Mouse (Mus musculus) right cerebral cortex, postnatal 36 days (tissue): ENCODE measurements at regions not wholly inside any gene's neighbourhood (a gene's known extent, or its start where the extent isn't known, plus 50 kb on each side); places are given as distances from the start of the nearest gene placed in this dataset.

Experiments used
- DNase-seq, 2 experiments: peaks; one replicate each; pipeline ENCODE4 v3.0.0; 2022; ENCODE audit warnings: low spot score in 2 of 2, mixed read lengths in 1 of 2

DNA sequence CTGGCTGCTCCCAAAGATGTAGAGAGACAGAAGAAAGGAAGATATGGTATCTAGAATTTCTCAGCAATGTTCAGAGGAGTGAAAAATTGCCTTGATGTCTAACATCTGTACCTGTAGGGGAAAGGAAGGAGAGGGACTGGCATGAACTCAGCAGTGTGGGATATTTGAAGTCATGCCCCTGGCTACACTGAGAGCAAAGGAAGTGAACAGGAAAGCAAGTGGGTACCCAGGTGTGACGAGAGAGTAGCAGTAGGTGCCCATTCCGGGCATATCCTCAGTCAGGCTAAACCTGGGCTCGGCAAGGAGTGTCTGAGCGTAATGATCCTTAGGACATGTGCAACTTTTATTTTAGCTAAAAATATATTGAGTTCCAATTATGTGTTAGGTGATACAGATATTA is 203.4 kb upstream of the Satb1 start:
- DNase-seq: no peak

DNA sequence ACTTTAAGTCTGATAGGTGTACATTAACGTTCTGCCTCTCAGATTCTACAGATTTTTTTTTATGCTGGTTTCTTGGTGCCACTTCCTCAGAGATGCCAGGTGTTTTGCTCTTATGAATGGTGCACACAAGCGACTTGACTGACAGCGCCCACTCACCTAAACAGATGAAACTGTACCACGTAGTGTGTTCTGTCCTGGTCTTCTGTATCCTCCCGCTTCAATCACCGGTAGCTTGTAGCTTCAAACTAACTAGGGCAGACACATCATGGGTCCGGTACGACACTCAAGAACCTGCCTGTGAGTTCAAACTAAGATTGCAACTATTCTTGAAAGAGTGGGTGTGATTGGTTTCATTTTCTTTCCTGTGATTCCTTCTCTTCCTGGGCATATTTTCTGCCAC is 198.0 kb upstream of the Satb1 start:
- no peak for DNase-seq

DNA sequence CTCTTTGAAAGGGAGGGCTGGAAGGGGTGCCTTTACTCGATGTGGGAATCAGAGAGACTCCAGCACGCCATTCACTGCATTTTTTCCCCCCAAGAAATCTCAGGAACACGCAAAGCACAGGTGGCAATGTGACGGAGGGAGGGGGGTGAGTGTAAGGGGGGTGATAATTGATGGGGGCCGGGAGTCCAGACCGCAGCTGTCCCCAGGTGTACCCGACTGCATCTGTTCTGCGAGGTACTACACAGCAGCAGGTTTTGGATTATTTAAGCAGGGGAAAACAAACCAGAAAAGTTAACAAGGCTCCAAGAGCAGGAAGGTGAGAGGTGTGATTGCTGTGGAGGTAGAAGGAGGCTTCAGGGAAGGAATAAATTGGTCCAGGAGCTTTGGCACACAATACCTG is 153.8 kb upstream of the Satb1 start:
- DNase-seq: no peak

DNA sequence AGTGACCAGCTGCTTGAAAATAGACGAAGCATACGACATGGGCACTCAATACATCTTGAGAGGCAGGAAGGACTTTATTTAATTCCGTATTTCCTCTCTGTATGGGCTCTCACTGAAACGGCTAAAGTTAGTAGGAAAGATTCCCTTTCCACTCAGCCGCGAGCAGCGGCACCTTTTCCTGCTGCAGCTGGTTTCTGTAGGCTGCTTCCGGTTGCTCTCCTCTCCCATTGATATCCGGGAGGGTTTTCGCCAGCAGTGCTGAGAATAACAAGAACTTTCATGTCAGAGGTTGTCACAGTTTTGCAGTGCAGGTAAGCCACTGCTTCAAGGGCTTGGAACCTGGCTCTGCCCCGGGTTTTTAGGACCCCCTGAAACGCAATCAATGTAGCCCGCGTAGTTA is 153.1 kb upstream of the Satb1 start:
- DNase-seq: no peak

DNA sequence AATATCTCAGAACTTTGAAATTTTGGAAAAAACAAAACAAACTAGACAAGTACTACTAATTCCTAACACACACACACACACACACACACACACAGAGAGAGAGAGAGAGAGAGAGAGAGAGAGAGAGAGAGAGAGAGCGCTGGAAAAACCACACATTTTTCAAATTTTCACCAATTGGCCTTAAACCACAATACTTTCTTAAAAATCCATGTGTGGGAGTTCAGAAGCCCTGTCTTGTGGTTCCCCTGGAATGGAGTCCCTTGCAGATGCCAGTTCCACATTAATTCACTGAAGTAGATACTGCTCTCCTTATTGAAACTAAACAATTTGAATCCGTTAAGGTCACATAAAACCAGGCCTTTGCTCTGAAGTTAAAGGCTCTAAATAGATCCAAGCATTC is 146.0 kb upstream of the Satb1 start:
- DNase-seq: no peak

DNA sequence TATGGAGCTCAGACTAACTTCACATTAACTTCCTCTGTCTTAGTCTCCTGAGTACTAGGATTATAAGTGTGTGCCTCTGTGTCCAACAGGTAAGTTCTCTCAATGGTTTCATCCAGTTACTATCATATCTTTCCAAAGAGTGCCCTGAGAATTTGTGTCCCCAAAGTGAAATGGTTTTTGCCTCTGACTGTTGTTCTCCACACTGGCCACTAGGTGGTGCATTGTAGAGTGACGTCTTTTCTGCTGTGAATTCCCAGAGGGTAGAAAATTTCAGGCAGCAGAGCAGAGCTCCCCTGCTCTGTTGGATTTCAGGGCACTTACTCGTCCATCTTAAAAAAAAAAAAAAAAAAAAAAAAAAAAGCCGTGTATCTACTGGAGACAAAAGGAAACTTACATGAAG is 138.4 kb upstream of the Satb1 start:
- no peak for DNase-seq

DNA sequence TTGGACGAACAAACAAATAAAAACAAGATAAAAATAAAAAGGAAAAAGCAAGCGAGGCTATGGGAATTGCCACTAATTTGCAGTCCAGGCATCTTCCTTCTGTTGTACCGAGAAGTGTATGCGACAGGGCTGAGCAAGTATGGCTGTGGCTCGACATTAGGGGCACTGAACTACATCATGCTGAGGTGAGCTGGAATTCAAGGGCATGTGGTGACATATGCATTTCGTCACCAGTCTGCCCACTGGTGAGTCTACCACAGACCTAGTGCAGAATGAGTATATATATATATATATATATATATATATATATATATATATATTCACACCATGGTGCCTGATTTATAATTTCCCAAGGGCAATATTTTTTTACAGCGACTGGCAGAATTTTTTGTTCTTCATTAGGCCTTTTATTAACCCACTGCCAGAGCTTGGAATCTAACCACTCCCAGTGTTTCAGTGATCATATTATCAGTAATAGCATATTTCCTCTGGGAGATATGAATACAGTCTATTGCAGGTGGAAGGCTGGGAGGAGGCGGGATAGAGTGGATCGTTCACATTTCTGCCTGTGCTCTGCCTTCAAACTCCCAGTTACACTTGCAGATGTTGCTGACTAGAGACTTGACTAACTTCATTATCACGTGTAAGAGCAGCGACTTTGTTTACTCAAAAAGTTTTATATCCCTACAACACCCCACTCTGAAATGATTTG is 133.6 kb upstream of the Satb1 start:
- DNase-seq: no peak

DNA sequence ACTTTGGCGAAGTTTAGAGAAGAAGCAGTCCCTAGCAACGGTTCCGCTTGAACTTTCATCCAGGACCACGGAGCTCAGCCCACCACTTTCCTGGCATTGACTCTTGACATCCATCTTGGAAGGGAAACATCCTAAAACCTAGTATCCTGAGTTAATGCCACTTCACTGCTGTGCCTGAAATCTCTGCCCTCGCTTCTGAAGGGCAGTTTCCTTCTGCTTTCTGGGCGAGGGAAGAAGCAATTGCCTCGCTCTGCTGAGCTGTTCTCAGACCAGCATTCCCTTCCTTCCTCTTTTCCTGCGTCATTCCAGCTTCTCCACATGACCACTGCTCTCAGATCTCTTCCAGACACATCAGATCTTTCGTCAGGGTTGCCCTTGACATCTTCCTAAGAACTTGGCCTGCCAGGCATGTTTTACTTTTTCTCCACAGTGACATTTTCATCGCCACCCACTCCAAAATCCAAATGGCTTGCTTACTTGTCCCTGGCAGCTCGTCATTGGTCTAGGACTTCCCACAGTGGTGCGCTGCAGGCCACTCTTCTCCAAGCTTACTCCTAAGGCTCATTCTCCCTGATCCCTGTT is 129.5 kb upstream of the Satb1 start:
- no peak for DNase-seq

DNA sequence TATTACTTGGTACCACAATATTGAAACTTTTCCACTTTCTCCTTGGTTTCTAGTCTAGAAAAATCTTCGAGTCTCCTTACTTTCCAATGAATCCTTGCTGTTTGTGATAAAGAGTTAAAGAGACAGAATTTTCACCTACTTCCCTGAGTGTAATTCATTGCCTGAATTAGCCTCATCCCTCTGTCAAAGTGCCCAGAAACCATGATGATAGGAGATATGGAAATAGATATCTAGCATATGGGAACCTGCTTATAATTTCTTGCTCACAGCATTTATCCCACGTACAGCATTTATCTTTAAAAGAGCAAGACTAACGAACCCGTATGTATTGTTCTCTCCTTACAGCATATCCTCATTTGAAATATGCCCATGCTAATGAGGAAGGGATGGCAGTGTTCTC is 128.2 kb upstream of the Satb1 start:
- DNase-seq: no peak

DNA sequence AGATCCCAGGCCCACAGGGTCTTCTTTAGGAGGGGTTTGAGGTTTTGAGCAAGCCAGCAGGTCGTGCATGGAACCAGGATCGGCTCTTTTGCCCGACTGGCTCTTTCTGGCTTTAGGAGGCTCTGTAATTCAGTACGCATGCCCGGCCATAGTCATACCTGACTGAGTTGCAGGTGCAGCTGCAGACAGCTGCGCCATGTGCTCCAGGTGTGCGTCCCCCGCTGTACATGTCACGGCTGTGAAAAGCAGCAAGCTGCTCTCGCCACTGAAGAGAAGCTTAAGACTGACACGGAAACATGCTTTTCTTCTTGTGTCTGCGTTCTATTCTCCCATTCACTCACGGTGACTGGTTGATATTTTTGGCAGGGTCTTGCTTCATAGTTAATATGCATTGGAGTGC is 123.2 kb upstream of the Satb1 start:
- no peak for DNase-seq

DNA sequence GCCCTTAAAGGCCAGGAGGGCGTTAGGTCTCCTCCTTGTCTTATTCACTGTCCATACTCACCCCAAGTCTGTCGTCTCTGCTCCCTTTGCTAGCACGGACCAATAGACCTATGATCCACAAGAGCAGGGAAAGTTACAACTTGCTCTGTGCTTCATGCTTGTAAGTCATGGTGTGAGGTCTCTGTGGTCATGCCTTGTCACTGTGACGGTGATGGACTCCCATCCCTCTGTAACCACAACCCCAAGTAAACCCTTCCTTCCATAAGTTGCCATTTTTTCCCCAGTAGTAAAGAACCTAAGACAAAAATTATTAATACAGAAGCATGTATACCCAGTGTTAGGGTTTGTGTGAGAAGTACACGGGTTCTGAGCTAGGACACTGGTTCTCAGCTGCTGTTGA is 104.6 kb upstream of the Satb1 start:
- no peak for DNase-seq

DNA sequence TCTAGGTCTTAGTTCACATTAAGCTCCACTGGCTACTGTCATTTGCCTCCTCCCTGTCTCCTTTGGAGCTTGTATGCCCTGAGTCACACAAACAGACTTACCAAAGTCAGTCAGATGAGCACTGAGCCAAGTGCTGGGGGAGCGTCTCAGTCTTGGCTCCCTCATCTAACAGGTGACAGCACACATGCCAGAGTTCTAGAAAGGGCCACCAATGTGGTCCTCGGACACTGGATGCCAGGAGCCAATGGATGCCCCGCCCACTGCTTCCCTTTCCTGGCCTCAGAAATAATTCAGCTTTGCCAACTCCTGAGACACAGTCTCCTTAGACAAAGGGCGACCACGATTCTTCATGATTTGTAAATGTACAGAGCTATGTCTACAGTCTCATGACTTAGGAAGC is 103.0 kb upstream of the Satb1 start:
- no peak for DNase-seq

DNA sequence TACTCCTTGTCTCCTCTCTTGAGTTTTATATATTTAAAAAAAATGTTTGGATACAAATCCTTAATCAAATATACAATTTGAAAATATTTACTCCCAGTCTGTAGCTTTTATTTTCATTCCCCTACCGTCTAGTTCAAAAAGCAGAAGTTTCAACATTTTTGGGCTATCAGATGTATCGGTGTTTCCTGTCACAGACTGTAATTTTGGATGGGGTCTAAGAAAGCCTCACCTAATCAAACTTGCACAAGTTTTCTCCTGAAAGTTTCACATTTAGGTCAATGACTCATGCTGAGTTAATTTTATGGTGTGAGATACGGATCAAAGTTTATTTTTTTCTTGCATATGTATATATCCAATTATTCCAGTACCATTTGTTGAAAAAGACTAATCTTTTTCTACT is 93.3 kb upstream of the Satb1 start:
- no peak for DNase-seq

DNA sequence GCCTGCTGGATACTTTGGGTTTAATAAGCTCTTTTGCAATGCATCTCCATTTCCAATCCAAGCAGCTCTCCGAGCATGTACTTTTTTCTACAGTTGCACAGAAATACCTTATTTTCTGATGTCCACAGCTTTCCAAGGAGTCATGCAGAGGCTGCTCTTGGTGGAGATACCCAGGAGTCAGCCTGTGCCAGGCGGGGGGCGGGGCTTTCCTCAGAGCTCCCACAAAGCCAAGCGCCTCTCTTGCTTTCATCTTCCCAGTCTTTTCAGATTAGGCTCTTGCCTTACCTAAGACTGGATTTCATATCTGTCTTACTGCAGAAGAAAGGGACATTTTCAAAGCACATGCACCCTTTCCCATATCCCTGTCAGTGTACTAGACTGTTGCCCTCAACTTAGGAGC is 73.9 kb upstream of the Satb1 start:
- DNase-seq: no peak

DNA sequence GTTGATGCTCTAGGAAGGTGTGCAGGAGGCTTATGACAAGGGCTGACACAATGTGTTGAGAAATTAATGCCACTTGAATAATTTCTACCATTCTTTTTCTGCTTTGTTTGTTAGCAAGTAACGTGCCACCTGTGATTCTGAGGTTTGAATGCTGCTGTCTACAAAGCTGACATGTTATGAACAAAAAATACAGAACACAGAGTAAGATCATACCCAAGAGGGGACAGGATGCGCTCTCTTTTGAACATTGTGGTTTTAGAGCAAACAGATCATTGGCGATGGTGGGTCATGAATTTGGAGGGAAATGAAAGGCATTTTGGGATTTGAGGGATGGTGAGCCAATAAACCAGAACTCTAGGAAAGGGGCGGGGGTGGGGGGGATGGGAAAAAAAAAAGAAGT is 73.3 kb upstream of the Satb1 start:
- DNase-seq: no peak

DNA sequence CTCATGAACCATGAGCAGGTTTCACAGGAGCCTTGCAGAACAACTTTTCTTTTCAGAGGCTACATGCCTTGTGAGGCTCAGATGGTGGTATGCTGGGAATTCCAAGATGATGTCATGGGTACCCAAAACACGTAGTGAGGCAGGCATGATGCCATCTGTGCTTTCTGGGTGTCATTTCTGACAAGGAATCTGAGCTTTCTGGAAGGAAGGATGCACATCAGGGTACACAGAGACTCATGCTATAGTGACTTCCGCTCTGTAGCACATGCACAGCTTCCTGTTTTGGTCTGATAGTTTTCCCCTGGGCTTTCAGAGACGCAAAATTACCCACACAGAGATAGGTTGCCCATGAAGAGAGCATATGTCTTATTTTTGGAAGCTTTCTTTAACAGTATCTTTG is 70.8 kb upstream of the Satb1 start:
- DNase-seq: no peak

DNA sequence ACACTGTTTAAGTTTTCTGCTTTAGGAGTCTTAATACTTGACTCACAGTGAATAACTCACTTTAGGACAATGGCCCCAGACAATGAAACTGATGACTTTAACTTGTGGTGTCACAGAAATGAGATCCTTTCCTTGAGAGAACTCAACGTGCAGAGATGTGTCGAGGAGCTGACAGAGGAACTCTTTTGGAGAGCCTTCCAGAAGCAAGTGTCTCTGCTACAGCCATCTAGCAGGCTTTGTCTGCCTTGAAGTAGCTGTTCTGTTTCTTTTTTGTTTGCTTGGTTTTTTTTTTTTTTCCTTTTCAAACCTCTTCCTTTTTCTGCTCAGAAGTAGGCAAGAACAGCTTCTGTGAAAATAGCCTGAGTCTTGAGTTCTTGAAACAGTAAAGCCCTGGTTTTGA is 66.3 kb upstream of the Satb1 start:
- DNase-seq: no peak

DNA sequence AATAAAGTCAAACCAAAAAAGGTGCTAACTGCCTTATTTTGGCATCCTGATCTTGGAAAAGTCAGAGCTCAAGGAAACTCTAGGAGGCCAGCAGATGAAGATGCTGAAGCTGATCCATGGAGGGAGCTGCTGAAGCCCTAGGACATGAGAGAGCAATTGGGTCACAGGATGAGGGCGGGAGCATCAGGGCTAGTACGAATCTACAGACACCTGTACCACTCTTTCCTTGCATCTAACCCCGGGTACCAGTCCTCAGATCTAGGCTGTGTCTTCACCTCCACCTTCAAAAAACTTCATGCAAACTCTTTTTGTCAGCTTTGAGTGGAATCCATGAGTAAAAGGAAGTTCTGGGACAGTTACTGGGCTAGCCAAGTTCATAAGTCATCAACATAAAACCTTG is 63.1 kb upstream of the Satb1 start:
- no peak for DNase-seq

DNA sequence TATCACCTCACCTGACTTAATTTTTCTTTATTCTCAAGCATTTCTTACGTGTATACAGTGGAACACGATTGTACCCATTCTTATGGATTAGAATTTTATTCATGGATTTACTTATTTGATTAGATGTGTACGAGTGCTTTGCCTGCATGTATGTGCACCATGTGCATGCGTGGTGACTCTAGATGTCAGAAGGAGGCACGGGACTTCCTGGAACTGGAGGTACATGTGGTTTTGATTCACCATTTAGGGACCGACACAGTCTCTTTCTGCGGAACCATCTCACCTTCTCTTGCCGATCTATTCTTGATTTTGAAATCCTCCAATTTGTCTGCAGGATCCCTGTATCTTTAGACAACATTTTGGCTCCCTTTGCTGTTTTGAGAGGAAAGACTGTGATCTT is 61.2 kb upstream of the Satb1 start:
- DNase-seq: no peak

DNA sequence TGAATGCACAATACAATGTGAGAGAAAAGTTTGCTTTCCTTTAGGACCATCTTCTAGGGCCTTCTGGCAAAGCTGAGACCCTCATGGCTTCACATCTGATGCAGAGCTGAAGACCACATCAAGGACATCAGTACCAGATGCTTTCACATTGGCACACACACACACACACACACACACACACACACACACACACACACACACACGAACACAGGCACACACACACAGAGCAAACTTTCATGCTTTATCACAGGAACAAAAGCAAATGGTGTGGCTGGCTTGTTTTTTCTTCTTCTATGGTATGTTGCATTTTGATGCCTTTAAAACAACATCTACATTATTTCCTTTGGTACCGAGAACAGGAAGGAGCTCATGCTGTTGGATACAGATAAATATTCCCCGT is 59.8 kb upstream of the Satb1 start:
- no peak for DNase-seq

DNA sequence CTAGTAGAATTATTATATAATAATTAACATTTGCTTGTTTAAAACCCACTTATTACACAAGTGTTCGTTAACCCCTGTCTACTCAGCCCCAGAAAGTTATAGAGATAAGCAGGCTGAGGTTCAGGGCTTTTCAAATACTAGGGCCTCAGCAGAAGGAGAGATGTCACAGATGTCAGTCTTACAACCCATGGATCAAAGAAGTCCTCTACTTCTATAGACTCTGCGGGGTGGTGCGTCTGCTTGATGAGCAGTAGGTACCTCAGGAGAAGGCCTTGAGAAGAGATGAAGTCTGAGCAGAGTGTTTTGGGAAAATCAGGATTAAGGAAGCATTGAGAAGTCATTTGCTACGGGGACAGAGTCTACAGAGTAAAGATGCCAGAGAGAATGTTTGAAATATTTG is 59.1 kb upstream of the Satb1 start:
- no peak for DNase-seq
